Mouse (Mus musculus) forebrain, embryonic 10.5 days (tissue): Measurements from ENCODE around the gene Lyrm9. TPM values are rescaled to one million over a fixed set of nuclear protein-coding genes. Genes with fewer than 3 reads are reported as not detected.

Experiments used
- DNase-seq: peaks from one replicate; pipeline ENCODE4 v3.0.0-alpha.2; 2017; ENCODE audit warnings: low spot score; ENCODE audit errors: extremely low spot score
- H3K27ac ChIP-seq: fragments of 300-500 bp; sonication (generic); 2 replicates; pipeline ENCODE4 v1.5.1; 2016; ENCODE audit warnings: mild to moderate bottlenecking
- H3K27me3 ChIP-seq: fragments of 300-500 bp; sonication (generic); 2 replicates; pipeline ENCODE4 v1.6.1; 2016; ENCODE audit warnings: mild to moderate bottlenecking; ENCODE audit not compliant: poor library complexity, severe bottlenecking
- H3K36me3 ChIP-seq: fragments of 300-500 bp; sonication (generic); replicated peaks from 2 replicates; pipeline ENCODE4 v1.6.1; 2016; ENCODE audit warnings: mild to moderate bottlenecking, moderate library complexity
- H3K4me1 ChIP-seq: fragments of 300-500 bp; sonication (generic); 2 replicates; pipeline ENCODE4 v1.6.1; 2016
- H3K4me3 ChIP-seq: fragments of 300-500 bp; sonication (generic); 2 replicates; pipeline ENCODE4 v1.5.1; 2016; ENCODE audit warnings: mild to moderate bottlenecking, moderate library complexity
- H3K9me3 ChIP-seq: fragments of 300-500 bp; sonication (generic); 2 replicates; pipeline ENCODE4 v1.6.1; 2016; ENCODE audit warnings: mild to moderate bottlenecking, moderate library complexity
- WGBS: fragments of 180-500 bp; shearing (Covaris S2); methylation state at CpG from one replicate; pipeline ENCODE4 v1.1.7; 2016; 5-methylcytosine and 5-hydroxymethylcytosine counted together
- polyA plus RNA-seq: library from polyadenylated mRNA; unstranded; fragments of >200 nt; fragmentation: Nextera tagmentation; extraction: Ambion mirVana; gene quantifications from 2 replicates; pipeline ENCODE4 v1.2.1, GENCODE M21; 2016

The Lyrm9 gene
- polyA plus RNA-seq, 1 experiment from 2014 or later, result 23.4 TPM

- Histone ChIP-seq H3K36me3 (no peaks in the 10 kb centered on the region), H3K9me3 (no peaks in the 10 kb centered on the region), H3K4me1 (peaks cover 63% of the 10 kb centered on the region), H3K27ac (peak overlapping the region; percentile 70), H3K27me3 (peaks cover 32% of the 10 kb centered on the region), H3K4me3 (no peak overlapping the region)
- no peak for DNase-seq
- WGBS, result 38% methylated on average over 12 of the region's 12 CpGs
Measured at GRCm38 (mm10) chr11:78820337-78821000, 5.9 kb upstream of the Lyrm9 start.

GRCm38 (mm10) chr11:78822792-78823498 is 3.4 kb upstream of the Lyrm9 start:
- Histone ChIP-seq H3K4me1 (peaks cover 62% of the 10 kb centered on the region), H3K9me3 (no peaks in the 10 kb centered on the region), H3K4me3 (no peak overlapping the region), H3K36me3 (no peaks in the 10 kb centered on the region), H3K27ac (no peak overlapping the region), H3K27me3 (peaks cover 28% of the 10 kb centered on the region)
- peak; percentile 43 for DNase-seq
- 58% methylated on average over 13 of the region's 13 CpGs for WGBS

GRCm38 (mm10) chr11:78827546-78827945 is 1.2 kb downstream of the Lyrm9 start:
- Histone ChIP-seq H3K27ac (peak overlapping the region; percentile 58), H3K27me3 (no peaks in the 10 kb centered on the region), H3K9me3 (no peaks in the 10 kb centered on the region), H3K4me1 (peaks cover 70% of the 10 kb centered on the region), H3K4me3 (peak overlapping the region; percentile 81), H3K36me3 (no peaks in the 10 kb centered on the region)
- DNase-seq, result no peak
- WGBS, result 39% methylated on average over 7 of the region's 7 CpGs

- no peak overlapping the region for H3K27ac ChIP-seq
- no peak for DNase-seq
- no peaks in the 10 kb centered on the region for H3K9me3 ChIP-seq
- H3K4me3 ChIP-seq, result no peak overlapping the region
- WGBS, result 46% methylated on average over 2 of the region's 2 CpGs
- H3K36me3 ChIP-seq, result no peaks in the 10 kb centered on the region
- peaks cover 73% of the 10 kb centered on the region for H3K4me1 ChIP-seq
- no peaks in the 10 kb centered on the region for H3K27me3 ChIP-seq
Measured at GRCm38 (mm10) chr11:78828386-78828785, 2.0 kb downstream of the Lyrm9 start.

GRCm38 (mm10) chr11:78829373-78829772 is 3.0 kb downstream of the Lyrm9 start:
- 5% methylated on average over 6 of the region's 6 CpGs for whole genome bisulfite sequencing
- no peaks in the 10 kb centered on the region for H3K27me3 ChIP-seq
- H3K36me3 ChIP-seq, result no peaks in the 10 kb centered on the region
- peak overlapping the region; percentile 59 for H3K27ac ChIP-seq
- peak; percentile 38 for DNase-seq
- H3K4me3 ChIP-seq, result no peak overlapping the region
- H3K4me1 ChIP-seq, result peaks cover 73% of the 10 kb centered on the region
- H3K9me3 ChIP-seq, result no peaks in the 10 kb centered on the region

GRCm38 (mm10) chr11:78830180-78830579 is 3.8 kb downstream of the Lyrm9 start:
- 65% methylated on average over 8 of the region's 8 CpGs for WGBS
- Histone ChIP-seq H3K27me3 (no peaks in the 10 kb centered on the region), H3K36me3 (no peaks in the 10 kb centered on the region), H3K27ac (peak overlapping the region; percentile 59), H3K9me3 (no peaks in the 10 kb centered on the region), H3K4me1 (peaks cover 73% of the 10 kb centered on the region), H3K4me3 (no peak overlapping the region)
- DNase-seq, result no peak

GRCm38 (mm10) chr11:78831716-78832115 is 5.3 kb downstream of the Lyrm9 start:
- Histone ChIP-seq H3K4me3 (no peak overlapping the region), H3K27ac (0 out of 2 replicates have a peak overlapping the region, but pooled peaks have one; percentile 37), H3K36me3 (no peaks in the 10 kb centered on the region), H3K27me3 (peaks cover 6% of the 10 kb centered on the region; the same call in 1 of the 2 replicates), H3K9me3 (no peaks in the 10 kb centered on the region), H3K4me1 (peaks cover 59% of the 10 kb centered on the region)
- no peak for DNase-seq
- WGBS, result 84% methylated on average over 4 of the region's 4 CpGs

- H3K4me1 ChIP-seq, result peaks cover 54% of the 10 kb centered on the region
- no peaks in the 10 kb centered on the region for H3K9me3 ChIP-seq
- peak overlapping the region; percentile 37; the same call in 1 of the 2 replicates for H3K27ac ChIP-seq
- no peak overlapping the region for H3K4me3 ChIP-seq
- H3K36me3 ChIP-seq, result no peaks in the 10 kb centered on the region
- DNase-seq, result no peak
- H3K27me3 ChIP-seq, result peaks cover 6% of the 10 kb centered on the region; the same call in 1 of the 2 replicates
- WGBS, result 90% methylated on average over 10 of the region's 10 CpGs
Measured at GRCm38 (mm10) chr11:78832117-78832726, 5.8 kb downstream of the Lyrm9 start.

GRCm38 (mm10) chr11:78832816-78833314 is 6.5 kb downstream of the Lyrm9 start:
- no peak for DNase-seq
- Histone ChIP-seq H3K4me1 (peaks cover 51% of the 10 kb centered on the region), H3K36me3 (no peaks in the 10 kb centered on the region), H3K27me3 (peaks cover 6% of the 10 kb centered on the region; the same call in 1 of the 2 replicates), H3K27ac (0 out of 2 replicates have a peak overlapping the region, but pooled peaks have one; percentile 21), H3K4me3 (no peak overlapping the region), H3K9me3 (no peaks in the 10 kb centered on the region)
- WGBS, result 82% methylated on average over 13 of the region's 13 CpGs

- no peaks in the 10 kb centered on the region for H3K9me3 ChIP-seq
- no peak overlapping the region for H3K4me3 ChIP-seq
- H3K27ac ChIP-seq, result no peak overlapping the region
- H3K27me3 ChIP-seq, result peaks cover 6% of the 10 kb centered on the region; the same call in 1 of the 2 replicates
- WGBS, result 82% methylated on average over 4 of the region's 4 CpGs
- peaks cover 20% of the 10 kb centered on the region for H3K4me1 ChIP-seq
- no peak for DNase-seq
- H3K36me3 ChIP-seq, result peaks cover 18% of the 10 kb centered on the region
Measured at GRCm38 (mm10) chr11:78836486-78836885, 10.1 kb downstream of the Lyrm9 start.

- Histone ChIP-seq H3K9me3 (no peaks in the 10 kb centered on the region), H3K4me1 (peaks cover 10% of the 10 kb centered on the region; the same call in 1 of the 2 replicates), H3K27me3 (peaks cover 6% of the 10 kb centered on the region; the same call in 1 of the 2 replicates), H3K36me3 (peaks cover 18% of the 10 kb centered on the region), H3K27ac (no peak overlapping the region), H3K4me3 (no peak overlapping the region)
- peak; percentile 71 for DNase-seq
- WGBS, result 10% methylated on average over 11 of the region's 11 CpGs
Measured at GRCm38 (mm10) chr11:78837989-78838388, 11.6 kb downstream of the Lyrm9 start.

GRCm38 (mm10) chr11:78839491-78839890 is 13.1 kb downstream of the Lyrm9 start:
- H3K9me3 ChIP-seq, result no peaks in the 10 kb centered on the region
- peaks cover 6% of the 10 kb centered on the region; the same call in 1 of the 2 replicates for H3K27me3 ChIP-seq
- no peak for DNase-seq
- WGBS, result 91% methylated on average over 14 of the region's 14 CpGs
- H3K4me1 ChIP-seq, result 0 out of 2 replicates have a peak, but pooled peaks cover 7% of the 10 kb centered on the region
- no peak overlapping the region for H3K4me3 ChIP-seq
- H3K36me3 ChIP-seq, result peaks cover 18% of the 10 kb centered on the region
- H3K27ac ChIP-seq, result no peak overlapping the region
